Mouse (Mus musculus): ENCODE results near the gene A530016L24Rik.

The A530016L24Rik gene

GRCm38 (mm10) chr12:112489134-112489533 is at the start of gene A530016L24Rik:
Gene A530016L24Rik, plus strand, starts transcription at chr12:112489448.
- no peak for DNase-seq (ENCODE audit: low spot score in 2 of 2)

- DNase-seq (ENCODE audit: low spot score in 2 of 2), result no peak
Measured at GRCm38 (mm10) chr12:112439993-112440392, 49.3 kb upstream of the A530016L24Rik start.

GRCm38 (mm10) chr12:112449144-112449827 is 40.0 kb upstream of the A530016L24Rik start:
- DNase-seq (ENCODE audit: low spot score in 2 of 2), result no peak

- DNase-seq (ENCODE audit: low spot score in 2 of 2), result no peak
Measured at GRCm38 (mm10) chr12:112449828-112450180, 39.4 kb upstream of the A530016L24Rik start.

GRCm38 (mm10) chr12:112450883-112451282 is 38.4 kb upstream of the A530016L24Rik start:
- DNase-seq (ENCODE audit: low spot score in 2 of 2), result no peak

- no peak for DNase-seq (ENCODE audit: low spot score in 2 of 2)
Measured at GRCm38 (mm10) chr12:112451381-112451780, 37.9 kb upstream of the A530016L24Rik start.

GRCm38 (mm10) chr12:112451826-112452225 is 37.4 kb upstream of the A530016L24Rik start:
- DNase-seq (ENCODE audit: low spot score in 2 of 2), result no peak

- DNase-seq (ENCODE audit: low spot score in 2 of 2), result no peak
Measured at GRCm38 (mm10) chr12:112456144-112456713, 33.0 kb upstream of the A530016L24Rik start.

GRCm38 (mm10) chr12:112457839-112458238 is 31.4 kb upstream of the A530016L24Rik start:
- DNase-seq (ENCODE audit: low spot score in 2 of 2), result no peak

- DNase-seq (ENCODE audit: low spot score in 2 of 2), result no peak
Measured at GRCm38 (mm10) chr12:112462423-112462822, 26.8 kb upstream of the A530016L24Rik start.

- no peak for DNase-seq (ENCODE audit: low spot score in 2 of 2)
Measured at GRCm38 (mm10) chr12:112463209-112463608, 26.0 kb upstream of the A530016L24Rik start.

- DNase-seq (ENCODE audit: low spot score in 2 of 2), result no peak
Measured at GRCm38 (mm10) chr12:112463750-112464444, 25.4 kb upstream of the A530016L24Rik start.

- no peak for DNase-seq (ENCODE audit: low spot score in 2 of 2)
Measured at GRCm38 (mm10) chr12:112464516-112464915, 24.7 kb upstream of the A530016L24Rik start.

GRCm38 (mm10) chr12:112465928-112466327 is 23.3 kb upstream of the A530016L24Rik start:
- DNase-seq (ENCODE audit: low spot score in 2 of 2), result no peak

GRCm38 (mm10) chr12:112467387-112467786 is 21.9 kb upstream of the A530016L24Rik start:
- no peak for DNase-seq (ENCODE audit: low spot score in 2 of 2)

GRCm38 (mm10) chr12:112469393-112469792 is 19.9 kb upstream of the A530016L24Rik start:
- no peak for DNase-seq (ENCODE audit: low spot score in 2 of 2)

- DNase-seq (ENCODE audit: low spot score in 2 of 2), result no peak
Measured at GRCm38 (mm10) chr12:112470216-112470615, 19.0 kb upstream of the A530016L24Rik start.

GRCm38 (mm10) chr12:112473777-112474176 is 15.5 kb upstream of the A530016L24Rik start:
- DNase-seq (ENCODE audit: low spot score in 2 of 2), result peak; percentile 22 to 29

- DNase-seq (ENCODE audit: low spot score in 2 of 2), result no peak
Measured at GRCm38 (mm10) chr12:112489535-112489934, 287 bp downstream of the A530016L24Rik start.

GRCm38 (mm10) chr12:112490444-112490939 is 1.2 kb downstream of the A530016L24Rik start:
- DNase-seq (ENCODE audit: low spot score in 2 of 2), result no peak

GRCm38 (mm10) chr12:112496136-112496535 is 6.9 kb downstream of the A530016L24Rik start:
- no peak for DNase-seq (ENCODE audit: low spot score in 2 of 2)

GRCm38 (mm10) chr12:112497731-112498130 is 8.5 kb downstream of the A530016L24Rik start:
- no peak for DNase-seq (ENCODE audit: low spot score in 2 of 2)

- DNase-seq (ENCODE audit: low spot score in 2 of 2), result no peak
Measured at GRCm38 (mm10) chr12:112498683-112499082, 9.4 kb downstream of the A530016L24Rik start.
